Mouse (Mus musculus) heart, postnatal 36 days (tissue): ENCODE results near the gene Ttyh2. TPM values are rescaled to one million over a fixed set of nuclear protein-coding genes. Genes with fewer than 3 reads are reported as not detected.
A peak's percentile ranks its signal among the peaks of the same experiment; 100 is the strongest.
"Not testable (repeated sequence)": the region's sequence is repeated elsewhere in the genome, so short reads cannot be mapped to it uniquely, and the experiment has no call there.

Experiments
- DNase-seq, 2 experiments: peaks; one replicate each; pipeline ENCODE4 v3.0.0; 2021 to 2022
- intact Hi-C: fragments of 180-260 bp; cut with DNase I; formaldehyde crosslinking; loops from one replicate; pipeline ENCODE4 v1.15.1; 2025
- total RNA-seq, 2 experiments: library from RNA; stranded (reverse); gene quantifications; 2 replicates each; pipeline ENCODE4 v1.2.3; 2021

Gene Ttyh2
- total RNA-seq, 2 experiments from 2014 or later = 4.2 to 5.3 TPM

DNA sequence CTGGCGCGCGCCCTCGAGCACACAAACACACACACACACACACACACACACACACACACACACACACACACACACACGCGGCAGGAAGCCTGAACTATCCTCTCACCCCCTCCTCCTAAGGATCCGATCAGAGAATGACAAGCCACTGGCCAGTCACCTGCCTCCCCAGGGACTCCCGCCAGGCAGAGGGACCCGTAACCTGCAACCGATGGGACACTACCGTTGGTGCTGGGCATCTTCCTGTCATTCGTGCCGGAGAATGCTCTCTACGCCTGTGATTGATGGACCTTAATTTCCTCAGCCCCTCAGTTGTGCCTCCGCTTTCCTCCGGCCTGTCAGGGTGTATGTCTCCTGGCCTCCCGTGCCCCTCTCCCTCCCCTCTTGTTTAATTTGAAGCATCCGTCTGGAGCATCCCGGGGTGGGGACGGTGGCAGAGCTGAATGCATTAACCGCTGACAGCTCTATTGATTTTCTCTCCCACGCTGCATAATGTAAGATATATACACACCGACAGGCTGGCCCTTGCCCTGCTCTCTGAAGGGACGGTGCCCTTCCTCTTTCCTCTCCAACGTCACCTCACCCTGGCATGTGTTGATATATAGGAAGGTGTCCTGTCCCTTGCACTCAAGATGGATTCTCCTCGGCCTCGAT, 18.1 kb upstream of the Ttyh2 start:
- no peak for DNase-seq
- intact Hi-C loops = no loop called here

DNA sequence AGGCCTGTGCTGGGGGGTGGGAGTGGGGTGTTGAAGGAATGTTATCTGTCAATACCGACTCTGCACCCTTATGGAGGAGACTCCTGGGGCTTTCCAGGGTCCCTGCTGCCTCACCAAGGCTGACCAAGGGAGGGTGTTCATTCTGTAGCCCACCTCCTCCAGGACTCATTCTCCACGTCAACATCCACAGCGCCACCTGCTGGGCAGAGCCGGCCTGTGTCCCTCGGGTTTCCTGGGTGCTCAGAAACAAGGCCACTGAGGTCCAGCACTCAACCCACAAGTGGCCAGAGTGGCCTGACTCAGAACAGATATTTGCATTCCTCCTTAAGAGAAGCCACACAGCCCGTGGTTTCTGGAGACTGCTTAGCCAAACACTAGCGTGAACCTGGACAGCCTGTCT, 17.5 kb upstream of the Ttyh2 start:
- intact Hi-C loops = no loop called here
- DNase-seq = peak; percentile 28 to 56

DNA sequence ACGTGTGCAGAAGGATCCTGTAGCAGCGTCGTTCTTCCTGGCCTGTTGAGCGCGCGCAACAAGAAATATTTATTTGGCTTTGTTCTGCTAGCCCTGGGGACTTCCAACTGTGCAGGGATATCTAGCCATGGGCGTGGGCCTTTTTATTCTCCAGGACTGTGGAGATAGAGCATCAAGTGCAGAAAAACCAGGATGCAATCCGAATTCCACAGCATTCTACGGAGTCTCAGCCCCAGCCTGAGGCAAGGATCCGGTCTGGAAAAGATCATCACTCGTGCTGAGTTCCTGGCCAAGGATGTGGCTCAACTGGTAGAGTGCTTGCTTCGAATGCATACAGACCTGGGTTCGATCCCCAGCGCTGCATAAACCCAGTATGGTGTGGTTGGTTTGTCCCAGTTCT, 13.1 kb upstream of the Ttyh2 start:
- intact Hi-C loops = no loop called here
- DNase-seq = no peak

DNA sequence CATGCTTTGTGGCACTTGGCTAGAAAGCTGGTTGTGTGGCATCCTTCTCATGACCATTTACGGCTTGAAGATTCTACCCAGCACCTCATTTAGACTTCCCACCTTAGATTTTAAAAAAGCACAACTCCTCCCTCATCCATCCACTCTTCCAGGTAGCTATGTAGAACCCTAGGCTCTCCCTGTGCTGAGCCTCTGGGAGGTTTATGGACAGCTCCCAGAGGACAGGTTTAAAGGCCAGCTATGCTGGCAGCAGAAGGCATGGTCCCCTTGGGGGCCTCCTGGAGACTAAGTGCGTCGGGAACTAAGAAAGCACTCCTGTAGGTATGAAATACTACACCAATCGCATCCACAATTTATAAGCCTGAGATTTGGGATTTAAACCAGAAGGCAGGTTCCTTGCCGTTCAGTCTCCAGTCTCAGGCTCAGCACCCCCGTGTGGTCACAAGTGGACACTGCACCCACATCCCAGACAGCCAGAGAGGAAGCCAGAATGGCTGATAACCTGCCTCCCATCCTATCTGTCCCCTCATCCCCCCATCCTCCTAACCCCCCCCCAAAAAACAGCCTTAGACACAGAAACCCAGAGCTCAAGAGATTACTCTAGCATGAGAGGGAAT, 12.4 kb upstream of the Ttyh2 start:
- intact Hi-C loops = no loop called here
- DNase-seq = peak; percentile 44 to 59

DNA sequence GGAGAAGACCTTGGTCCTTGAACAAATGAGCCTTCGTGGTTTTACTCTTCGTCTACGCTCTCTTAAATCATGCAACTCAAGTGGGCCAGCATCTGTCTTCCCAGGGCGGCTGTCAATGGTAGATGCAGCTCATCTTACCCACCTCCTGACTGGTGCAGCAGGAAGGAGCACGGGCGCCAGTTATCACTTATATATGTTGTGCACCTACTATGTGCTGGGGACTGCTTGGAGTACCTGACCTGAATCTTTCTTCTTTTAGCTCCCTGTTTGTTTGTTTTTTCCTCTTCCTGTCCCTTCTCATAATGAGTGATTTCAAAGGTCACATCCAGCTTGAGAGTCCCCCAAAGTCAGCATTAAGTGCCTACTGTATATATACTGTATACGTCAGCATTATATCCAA, 11.1 kb upstream of the Ttyh2 start:
- no peak for DNase-seq
- intact Hi-C loops = no loop called here

DNA sequence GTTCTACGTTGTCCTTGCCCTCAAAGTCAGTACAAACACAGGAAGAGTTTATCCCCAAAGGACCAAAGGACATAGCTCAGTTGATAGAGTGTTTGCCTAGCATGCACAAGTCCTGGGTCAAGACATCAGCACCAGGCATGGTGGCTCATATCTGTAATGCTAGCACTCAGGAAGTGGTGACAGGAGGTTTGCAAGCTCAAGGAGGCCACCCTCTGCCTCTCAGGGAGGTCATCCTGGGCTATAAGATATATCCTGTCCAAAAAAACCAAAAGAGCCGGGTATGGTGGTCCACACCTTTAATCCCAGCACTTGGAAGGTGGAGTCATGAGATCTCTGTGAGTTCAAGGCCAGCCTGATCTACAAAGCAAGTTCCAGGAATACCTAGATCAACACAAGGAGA, 9.8 kb upstream of the Ttyh2 start:
- no peak for DNase-seq
- intact Hi-C loops = no loop called here

DNA sequence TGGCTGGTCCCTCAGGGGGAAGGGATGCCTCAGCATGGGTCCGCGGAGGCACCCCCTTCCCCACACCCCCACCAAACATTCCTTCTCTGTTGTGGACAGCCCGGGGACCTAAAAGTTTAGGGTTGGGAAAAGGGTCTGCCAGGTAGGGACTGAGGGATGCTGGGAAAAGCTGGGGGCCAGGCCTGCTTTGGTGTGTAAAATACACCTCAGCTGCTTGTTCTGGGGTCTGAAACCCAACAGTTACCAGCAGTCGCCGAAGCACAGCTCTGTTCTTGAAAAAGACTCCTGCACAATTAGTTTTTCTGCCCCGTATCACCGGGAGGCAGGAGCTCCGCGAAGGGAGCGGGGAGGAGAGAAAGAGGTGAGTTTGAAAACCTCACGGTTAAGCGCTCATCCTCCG, 8.4 kb upstream of the Ttyh2 start:
- intact Hi-C loops = no loop called here
- DNase-seq = no peak

DNA sequence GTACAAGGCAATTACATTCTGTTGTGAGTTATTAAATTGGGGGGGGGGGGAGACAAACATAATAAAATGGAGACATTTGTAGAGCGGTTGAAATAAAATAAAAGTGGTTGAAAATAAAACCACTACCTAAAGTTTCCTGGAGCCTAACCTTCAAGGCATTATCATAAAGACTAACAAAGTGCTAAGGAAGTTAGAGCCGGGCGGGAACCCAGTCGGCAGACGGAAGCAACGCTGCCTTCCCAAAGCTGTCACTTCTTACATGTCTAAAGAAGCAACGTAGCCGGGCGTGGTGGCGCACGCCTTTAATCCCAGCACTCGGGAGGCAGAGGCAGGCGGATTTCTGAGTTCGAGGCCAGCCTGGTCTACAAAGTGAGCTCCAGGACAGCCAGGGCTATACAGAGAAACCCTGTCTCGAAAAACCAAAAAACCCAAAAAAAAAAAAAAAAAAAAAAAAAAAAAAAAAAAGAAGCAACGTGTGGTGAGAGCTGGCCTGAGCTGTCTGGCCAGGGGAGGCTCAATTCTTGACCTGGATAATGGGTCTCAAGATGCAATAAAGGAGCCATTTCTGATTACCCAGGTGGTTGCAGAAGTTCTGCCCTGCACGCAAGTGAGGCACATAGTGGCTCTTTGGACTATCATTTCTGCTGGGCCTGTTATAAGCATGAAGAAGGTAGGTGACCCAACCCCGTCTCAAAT, 7.8 kb upstream of the Ttyh2 start:
- DNase-seq = no peak
- intact Hi-C loops = no loop called here

DNA sequence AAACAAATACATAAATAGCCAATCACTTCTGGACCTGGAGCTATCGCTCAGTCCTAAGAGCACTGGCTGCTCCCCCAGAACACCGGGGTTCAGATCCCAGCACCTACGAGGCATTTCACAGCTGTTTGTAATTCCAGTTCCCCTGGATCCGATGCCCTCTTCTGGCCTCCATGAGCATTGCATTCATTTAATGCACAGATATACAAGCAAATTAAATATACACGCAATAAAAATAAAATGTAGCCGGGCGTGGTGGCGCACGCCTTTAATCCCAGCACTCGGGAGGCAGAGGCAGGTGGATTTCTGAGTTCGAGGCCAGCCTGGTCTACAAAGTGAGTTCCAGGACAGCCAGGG, 7.3 kb upstream of the Ttyh2 start:
- peak in 1 of 2 experiments; percentile 30 for DNase-seq
- intact Hi-C loops = not testable (repeated sequence)

DNA sequence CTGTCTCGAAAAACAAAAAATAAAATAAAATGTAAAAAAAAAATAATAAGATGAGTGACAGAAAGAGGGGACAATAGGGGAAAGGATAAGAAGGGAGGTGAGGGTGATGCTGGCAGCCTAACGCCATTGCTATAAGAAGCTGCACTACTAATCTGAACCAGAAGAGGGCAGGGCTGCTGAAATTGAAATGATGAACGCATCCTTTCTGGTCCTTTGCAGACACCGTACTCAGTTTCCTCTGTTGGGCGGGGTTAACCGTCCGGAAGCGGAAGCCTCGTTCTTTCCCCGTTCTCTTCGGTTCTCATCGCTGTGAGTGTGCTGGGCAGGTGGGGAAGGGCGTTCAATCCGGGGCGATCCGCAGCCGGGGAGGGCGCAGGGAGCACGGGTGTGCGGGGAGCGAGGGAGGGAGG, 6.9 kb upstream of the Ttyh2 start, which contains the start of gene Rpl38:
TSS of gene Rpl38 (plus strand) at position 224 of the 410 bp plus-strand sequence.
- intact Hi-C loops = no loop called here
- peak; percentile 93 to 96 for DNase-seq

DNA sequence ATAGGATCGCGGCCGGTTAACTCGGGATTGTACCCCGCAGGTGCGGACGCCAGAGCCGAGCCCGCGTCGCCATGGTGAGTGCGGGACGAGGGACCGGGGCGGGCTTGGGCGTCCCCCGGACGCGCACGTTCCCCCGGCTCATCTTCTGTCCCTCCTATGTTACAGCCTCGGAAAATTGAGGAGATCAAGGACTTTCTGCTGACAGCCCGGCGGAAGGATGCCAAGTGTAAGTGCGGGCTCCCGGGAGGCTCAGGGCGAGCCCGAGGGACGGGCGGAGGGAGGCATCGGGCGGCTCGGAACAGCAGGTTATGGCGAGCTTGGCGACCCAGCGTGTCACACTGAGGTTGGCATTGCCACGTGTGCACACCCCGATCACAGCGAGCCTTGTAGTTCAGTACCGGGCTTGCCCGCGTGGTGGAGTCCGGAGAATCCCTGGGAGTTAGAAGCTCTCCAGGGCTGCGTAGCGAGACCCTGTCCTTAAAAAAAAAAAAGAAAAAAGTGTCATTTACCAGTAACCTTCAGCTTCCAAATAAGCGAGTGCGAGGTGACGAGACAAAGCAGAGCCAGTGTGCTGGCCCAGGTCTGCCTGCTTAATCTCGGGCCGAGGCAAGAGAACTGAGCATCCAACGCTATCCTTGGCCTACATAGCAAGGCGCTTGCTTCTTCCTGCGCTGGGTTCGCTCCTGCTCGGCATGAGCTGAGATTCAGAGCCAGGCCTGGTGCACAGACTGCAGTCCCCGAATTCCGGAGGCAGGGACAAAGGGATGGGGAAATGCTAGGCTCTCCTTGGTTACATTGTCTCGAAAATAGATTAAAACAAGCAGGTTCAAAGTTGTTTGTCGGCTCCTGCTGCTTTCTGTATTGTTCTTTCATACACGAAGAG, 6.2 kb upstream of the Ttyh2 start:
- DNase-seq = peak; percentile 62 to 69
- intact Hi-C loops = no loop called here

DNA sequence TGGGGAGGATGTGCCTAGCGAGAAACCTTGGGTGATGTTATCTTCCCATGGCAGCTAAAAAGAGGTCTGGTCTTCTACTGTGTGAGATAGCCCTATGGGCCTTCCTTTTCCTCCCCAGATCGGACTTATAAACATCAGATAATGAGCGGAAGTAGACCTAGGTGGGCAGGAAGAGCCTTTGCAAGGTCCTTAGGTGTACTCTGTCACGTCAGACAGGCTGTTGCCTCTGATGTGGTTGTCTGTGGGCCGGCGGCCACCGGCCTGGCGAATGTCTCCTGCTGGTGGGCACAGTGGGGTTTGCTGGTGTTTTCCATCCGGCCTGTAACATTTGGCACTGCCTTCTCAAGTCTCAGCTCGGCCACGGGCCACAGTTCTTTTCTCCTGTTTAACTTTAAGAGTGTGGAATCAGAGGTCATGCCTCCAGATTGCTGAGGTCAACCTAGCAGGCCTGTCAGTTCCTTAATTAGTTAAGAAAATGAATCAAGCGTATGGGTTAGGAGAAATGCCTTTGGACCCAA, 5.5 kb upstream of the Ttyh2 start:
- intact Hi-C loops = loop anchor here (5.0 kb wide), 1 partner anchor 243 kb away; no protein-coding TSS in a partner anchor
- DNase-seq = no peak

DNA sequence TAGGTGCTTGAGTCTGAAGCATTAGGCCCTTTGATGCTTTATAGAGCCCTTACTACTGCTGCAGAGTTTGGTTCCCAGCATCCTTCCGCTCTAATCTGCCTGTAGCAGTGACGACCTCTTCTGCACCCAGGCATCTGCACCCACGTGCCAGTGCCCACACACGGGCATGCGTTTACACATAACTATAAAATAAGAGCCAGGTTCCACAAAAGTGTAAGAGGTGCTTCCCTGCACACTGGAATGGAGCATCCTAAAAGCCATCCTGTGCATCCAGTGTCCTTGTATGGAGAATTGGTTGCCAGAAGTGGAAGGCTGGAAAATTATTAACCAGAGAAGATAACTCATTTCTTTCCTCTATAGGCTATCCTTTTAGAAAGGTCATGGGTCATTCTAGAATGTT, 4.1 kb upstream of the Ttyh2 start:
- no peak for DNase-seq
- intact Hi-C loops = loop anchor here (5.0 kb wide), 1 partner anchor 241 kb away; no protein-coding TSS in a partner anchor

DNA sequence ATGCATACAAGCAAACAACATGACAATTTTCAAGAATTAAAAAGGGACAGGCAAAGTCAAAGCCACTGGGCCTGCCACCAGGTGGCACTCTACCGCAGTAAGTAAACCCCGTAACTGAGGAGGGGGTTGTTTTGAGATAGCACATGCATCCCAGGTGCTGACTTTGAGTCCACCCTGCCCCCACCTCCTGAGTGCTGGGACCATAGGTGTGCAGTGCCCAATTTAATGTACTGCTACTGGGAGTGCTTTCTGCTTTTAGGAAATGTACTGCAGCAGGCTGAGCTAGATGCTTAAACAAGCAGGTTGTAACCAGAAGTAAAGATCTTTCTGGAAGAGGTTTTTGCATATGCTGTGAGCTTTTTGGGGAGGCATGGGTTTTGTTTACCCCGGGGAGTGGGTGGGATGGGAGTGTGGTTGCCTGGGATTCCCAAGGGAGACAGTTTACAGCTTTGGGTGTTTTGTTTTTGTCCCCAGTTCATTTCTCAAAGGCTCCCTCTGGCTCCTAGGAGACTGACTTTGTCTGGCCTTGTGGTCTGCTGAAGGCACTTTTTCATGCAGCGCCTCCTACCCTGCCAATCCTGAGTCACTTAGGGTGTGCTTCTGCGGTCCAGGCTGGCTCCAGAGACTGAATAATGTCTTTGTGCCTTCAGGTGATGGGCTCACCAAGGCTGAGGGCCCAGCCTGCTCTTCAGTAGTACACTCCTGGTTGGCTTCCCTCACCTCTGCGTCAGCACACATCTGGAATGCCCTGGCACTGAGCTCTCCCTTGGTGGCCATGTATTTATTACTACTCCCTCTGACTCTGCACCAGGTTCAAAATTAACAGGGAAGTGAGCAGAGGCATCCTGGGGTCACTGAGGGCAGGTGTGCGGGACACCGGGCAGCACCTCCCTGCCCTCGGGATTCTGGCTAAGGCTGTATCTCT, 2.2 kb upstream of the Ttyh2 start:
- peak; percentile 46 to 47 for DNase-seq
- intact Hi-C loops = loop anchor here (2.0 to 5.0 kb wide), 2 partner anchors 64 to 239 kb away; no protein-coding TSS in a partner anchor

DNA sequence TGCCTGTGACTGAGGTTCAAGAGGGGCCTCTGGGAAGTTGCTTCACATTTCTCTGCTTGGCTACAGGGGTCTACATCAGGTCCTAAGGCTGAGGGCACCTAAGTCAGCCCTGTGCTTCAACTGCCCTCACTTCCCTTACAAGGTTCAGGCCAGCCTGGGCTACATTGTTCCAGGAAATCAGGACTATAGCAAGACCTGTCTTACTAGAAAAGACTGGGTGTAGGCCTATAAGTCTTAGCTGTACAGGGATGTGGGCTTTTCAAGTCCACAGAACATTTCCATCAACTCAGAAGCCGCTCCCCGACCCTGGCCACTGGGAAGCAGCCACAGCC, 1.5 kb upstream of the Ttyh2 start:
- no peak for DNase-seq
- intact Hi-C loops = loop anchor here (2.0 to 5.0 kb wide), 3 partner anchors 55 to 239 kb away; no protein-coding TSS in a partner anchor

DNA sequence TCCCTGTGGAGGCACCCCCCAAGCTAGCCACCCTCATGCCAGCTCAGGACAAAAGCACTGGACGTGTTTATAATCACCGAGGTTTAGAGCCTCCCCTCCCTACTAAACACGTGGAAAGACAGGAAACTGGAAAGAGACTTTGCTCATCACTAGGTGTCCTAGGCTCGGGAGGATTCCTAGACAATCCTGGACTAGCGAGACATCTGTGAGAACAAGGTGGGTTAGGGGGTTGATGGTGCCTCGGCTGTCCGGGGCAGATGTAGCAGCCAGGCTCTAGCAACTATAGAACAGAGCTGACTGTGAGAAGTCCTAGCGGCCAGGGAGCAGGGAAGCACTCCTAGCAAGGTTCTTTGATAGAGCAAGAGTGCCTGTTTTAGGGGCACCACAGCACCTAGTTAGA, 1.1 kb upstream of the Ttyh2 start:
- no peak for DNase-seq
- intact Hi-C loops = loop anchor here (2.0 to 5.0 kb wide), 2 partner anchors 55 to 238 kb away; no protein-coding TSS in a partner anchor

DNA sequence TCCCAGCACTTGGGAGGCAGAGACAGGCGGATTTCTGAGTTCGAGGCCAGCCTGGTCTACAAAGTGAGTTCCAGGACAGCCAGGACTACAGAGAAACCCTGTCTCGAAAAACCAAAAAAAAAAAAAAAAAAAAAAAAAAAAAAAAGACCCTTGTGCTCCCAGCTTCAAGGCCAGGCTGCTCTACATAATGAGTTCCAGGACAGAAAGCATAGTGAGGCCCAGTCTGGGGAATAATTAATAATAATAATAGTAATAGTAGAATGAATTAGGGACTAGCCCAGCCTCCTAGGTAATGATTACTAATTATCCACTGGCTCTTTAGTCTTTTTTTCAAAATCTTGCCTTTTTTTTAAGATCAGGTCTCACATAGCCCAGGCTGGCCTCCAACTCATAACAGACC, 435 bp upstream of the Ttyh2 start:
- DNase-seq = not testable (repeated sequence)

DNA sequence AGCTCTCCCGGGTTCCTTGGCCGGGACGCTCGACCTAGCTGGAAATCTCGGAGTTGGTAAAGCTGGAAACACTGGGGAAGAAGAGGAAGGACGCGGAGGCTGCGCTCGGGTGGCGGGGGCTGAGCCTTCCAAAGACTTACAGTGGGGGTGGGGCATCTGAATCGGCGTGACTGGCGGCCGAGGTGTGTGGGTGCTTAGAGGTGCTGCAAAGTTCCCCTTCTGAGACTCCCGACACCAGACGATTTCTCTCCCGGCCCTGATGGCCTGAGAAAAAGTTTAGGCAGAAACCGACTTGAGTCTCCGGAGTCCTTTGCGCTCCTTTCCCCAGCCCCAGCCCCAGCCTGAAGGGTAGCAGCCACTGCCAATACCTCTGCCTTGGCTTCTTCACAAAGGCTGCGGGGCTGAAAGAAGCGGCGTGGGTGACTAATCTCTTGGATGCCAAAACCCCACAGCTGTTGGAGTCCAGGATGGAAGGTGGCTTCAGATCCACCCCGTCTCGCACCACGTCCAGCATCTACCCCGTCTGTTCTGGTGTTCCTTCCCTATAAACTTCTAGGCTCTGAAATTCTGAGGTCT, 683 bp downstream of the Ttyh2 start:
- DNase-seq = peak in 1 of 2 experiments; percentile 34
- intact Hi-C loops = loop anchor here (2.0 kb wide), 1 partner anchor 53 kb away; no protein-coding TSS in a partner anchor

More for the DNA sequence above, 435 bp upstream of the Ttyh2 start:
- intact Hi-C loops = loop anchor here (2.0 to 5.0 kb wide), 2 partner anchors 54 to 238 kb away; no protein-coding TSS in a partner anchor

DNA sequence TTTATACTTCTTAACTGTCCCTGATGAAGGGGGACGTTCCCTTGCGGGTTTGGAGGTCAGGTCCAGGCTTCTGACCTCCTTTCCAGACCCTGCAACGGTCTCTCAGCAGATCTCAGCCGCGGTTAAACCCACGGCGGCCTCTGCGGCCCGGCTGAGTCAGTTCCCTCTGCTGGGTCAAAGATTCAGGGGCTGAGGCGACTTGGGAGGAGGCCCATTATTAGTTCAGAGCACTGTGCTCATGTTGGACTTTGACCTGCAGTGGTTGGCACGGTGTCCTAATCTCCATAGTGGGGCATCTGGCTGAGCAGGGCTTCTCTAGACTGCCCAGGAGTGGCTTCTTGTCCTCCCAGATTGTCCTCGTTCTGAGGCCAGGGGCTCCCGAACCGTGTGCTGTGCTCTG, 1.2 kb downstream of the Ttyh2 start:
- intact Hi-C loops = no loop called here
- DNase-seq = peak in 1 of 2 experiments; percentile 26
